Mouse (Mus musculus) stomach, postnatal 0 days (tissue): ENCODE data around the gene Inpp5b.

Source experiments
- CTCF ChIP-seq: IDR thresholded peaks from 2 replicates; pipeline ENCODE4 v1.5.1; 2016; ENCODE audit warnings: antibody characterized with exemption, low read depth, mild to moderate bottlenecking, moderate library complexity
- EP300 ChIP-seq: optimal IDR thresholded peaks from 2 replicates; pipeline ENCODE3; 2016; ENCODE audit warnings: antibody characterized with exemption

GRCm38 (mm10) chr4:124792114-124792513, 50.5 kb downstream of the Inpp5b start:
- TF ChIP-seq CTCF (no peak), EP300 (no peak)
